Mouse (Mus musculus): Measurements from ENCODE around the gene Scgb1b29.
"Not testable (repeated sequence)": the region's sequence is repeated elsewhere in the genome, so short reads cannot be mapped to it uniquely, and the experiment has no call there.

The Scgb1b29 gene

DNA sequence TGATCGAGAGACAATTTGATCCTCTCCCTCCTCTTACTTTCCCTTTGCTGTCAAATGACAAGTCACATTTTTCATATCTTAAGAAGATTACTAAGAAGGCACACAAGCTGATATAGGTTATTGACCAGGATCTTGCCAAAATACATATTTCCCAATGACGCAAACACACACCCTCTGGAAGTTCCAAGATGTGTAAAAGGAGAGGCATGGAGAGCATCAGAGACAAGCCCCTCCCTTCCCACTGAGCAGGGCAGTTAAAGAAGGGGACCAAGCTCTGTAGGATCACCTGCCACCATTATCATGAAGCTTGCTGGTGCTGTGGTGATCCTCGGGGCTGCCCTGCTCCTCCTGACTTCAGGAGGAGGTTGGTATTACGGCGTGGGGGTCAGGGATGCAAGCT, at the start of gene Scgb1b29:
TSS of gene Scgb1b29 (plus strand) at position 301 of the 400 bp plus-strand sequence.
- DNase-seq (ENCODE audit: low read depth, low spot score) = not testable (repeated sequence)

DNA sequence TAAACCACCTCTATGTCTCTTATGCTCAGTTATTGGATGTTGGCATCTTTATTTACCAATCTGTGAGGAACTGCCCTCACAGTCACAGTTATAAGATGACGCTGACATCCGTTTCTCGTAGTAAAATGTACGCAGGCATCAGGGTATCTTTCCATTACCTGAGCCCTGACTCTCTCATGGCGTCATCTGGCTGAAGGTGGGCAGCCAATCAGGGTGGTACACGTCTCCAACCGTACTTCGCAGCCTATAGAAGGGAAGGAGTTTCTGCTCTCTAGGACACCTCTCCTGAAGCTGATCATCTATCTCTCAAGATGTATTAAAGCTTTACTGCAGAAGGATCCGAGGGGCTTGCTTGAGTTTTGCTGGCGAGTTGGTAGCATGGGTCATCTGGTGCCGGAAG, 12.7 kb upstream of the Scgb1b29 start:
- not testable (repeated sequence) for DNase-seq (ENCODE audit: low read depth, low spot score)
